Mouse (Mus musculus): Measurements from ENCODE around the gene Fam111a. TPM values are rescaled to one million over a fixed set of nuclear protein-coding genes. Genes with fewer than 3 reads are reported as not detected.
"Not testable (repeated sequence)": the region's sequence is repeated elsewhere in the genome, so short reads cannot be mapped to it uniquely, and the experiment has no call there.

The Fam111a gene
- 9.5 TPM in 2 replicates for polyA plus RNA-seq (2015; fragmentation: Nextera tagmentation; extraction: Ambion mirVana)

DNA sequence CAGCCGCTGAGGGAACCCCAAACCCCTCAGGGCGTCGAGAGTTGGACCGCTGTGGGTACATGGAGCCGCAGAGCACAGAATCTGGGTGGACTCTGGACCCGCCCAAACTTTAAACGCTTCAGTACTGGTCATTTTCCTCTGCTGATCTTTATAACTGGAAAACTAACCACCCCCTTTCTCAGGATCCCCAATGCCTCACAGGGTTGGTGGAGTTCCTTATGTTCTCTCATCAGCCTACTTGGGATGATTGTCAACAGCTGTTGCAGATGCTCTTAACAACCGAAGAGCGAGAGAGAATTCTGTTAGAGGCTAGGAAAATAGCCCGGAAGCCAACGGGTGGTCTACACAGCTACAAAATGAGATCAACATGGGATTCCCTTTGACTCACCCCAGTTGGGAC is at the start of gene Fam111a:
Fam111a (plus strand) TSS at position 301 of the 400 bp plus-strand sequence.
- 96% methylated on average over 11 of the region's 11 CpGs for WGBS
- H3K4me3 ChIP-seq (replicated peaks); H3K9me3 ChIP-seq; H3K36me3 ChIP-seq; H3K4me1 ChIP-seq (replicated peaks); H3K27me3 ChIP-seq; H3K4me2 ChIP-seq (replicated peaks); H3K9ac ChIP-seq (replicated peaks); H3K27ac ChIP-seq; ATAC-seq: not testable (repeated sequence)

GRCm38 (mm10) chr19:12496241-12496640 is 49.3 kb upstream of the Fam111a start:
- H3K4me3 ChIP-seq (replicated peaks): no peak overlapping the region
- H3K27ac ChIP-seq: no peak overlapping the region
- H3K4me2 ChIP-seq (replicated peaks): no peak overlapping the region
- no peak for ATAC-seq
- 67% methylated on average over 2 of the region's 2 CpGs for WGBS
- H3K36me3 ChIP-seq: peaks cover 28% of the 10 kb centered on the region
- H3K27me3 ChIP-seq: no peaks in the 10 kb centered on the region
- H3K9ac ChIP-seq (replicated peaks): no peak overlapping the region
- peaks cover 86% of the 10 kb centered on the region for H3K4me1 ChIP-seq (replicated peaks)
- H3K9me3 ChIP-seq: no peaks in the 10 kb centered on the region

DNA sequence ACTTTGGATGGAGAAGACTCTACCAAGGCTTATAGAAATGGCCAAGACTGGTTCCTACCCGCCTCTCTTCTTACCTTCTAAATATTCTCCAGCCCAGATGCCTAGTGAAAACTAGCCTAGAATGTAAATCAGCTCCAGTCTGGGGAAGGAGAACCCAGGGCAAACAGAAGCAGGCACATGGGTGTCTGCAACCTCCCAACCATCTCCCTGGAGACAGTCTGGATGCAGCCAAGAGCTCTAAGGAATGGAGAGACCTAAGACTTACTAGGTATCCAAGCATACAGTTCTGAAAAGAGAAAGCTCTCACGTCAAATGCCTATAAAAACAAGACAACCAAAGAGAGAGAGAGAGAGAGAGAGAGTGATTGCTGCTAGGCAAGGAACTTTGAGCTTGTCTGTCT is 47.6 kb upstream of the Fam111a start:
- H3K4me3 ChIP-seq (replicated peaks): 0 out of 2 replicates have a peak overlapping the region, but pooled peaks have one; percentile 92
- peak overlapping the region; percentile 79 for H3K4me2 ChIP-seq (replicated peaks)
- WGBS: 43% methylated on average over 2 of the region's 2 CpGs
- no peaks in the 10 kb centered on the region for H3K9me3 ChIP-seq
- H3K27me3 ChIP-seq: no peaks in the 10 kb centered on the region
- H3K4me1 ChIP-seq (replicated peaks): peaks cover 75% of the 10 kb centered on the region
- no peak for ATAC-seq
- no peak overlapping the region for H3K9ac ChIP-seq (replicated peaks)
- H3K36me3 ChIP-seq: 0 out of 2 replicates have a peak, but pooled peaks cover 16% of the 10 kb centered on the region
- no peak overlapping the region for H3K27ac ChIP-seq

DNA sequence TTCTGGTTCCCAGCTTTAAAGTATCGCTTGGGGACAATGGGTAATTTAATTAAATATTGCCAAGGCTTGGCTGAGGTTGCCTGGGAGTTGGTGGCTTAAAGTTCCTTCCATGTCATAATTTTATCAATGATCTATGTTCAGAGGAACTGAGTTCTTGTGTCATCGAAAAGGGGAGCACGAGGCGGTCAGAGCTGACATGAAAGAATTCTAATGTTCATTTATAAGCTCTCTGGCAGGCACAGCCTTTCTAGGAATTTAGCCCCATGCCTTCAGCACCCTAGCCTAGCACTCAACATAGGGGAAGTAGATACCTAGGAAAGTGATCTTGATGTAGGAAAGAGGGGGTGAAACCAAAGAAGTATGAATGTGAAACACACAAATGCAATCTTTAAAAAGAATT is 47.2 kb upstream of the Fam111a start:
- 0 out of 2 replicates have a peak, but pooled peaks cover 16% of the 10 kb centered on the region for H3K36me3 ChIP-seq
- peak overlapping the region; percentile 92 for H3K4me3 ChIP-seq (replicated peaks)
- no peaks in the 10 kb centered on the region for H3K9me3 ChIP-seq
- ATAC-seq: no peak
- 56% methylated on average over 4 of the region's 4 CpGs for WGBS
- H3K9ac ChIP-seq (replicated peaks): no peak overlapping the region; the same call in 1 of the 2 replicates
- H3K27me3 ChIP-seq: no peaks in the 10 kb centered on the region
- peaks cover 71% of the 10 kb centered on the region for H3K4me1 ChIP-seq (replicated peaks)
- H3K27ac ChIP-seq: peak overlapping the region; percentile 96
- H3K4me2 ChIP-seq (replicated peaks): peak overlapping the region; percentile 79

GRCm38 (mm10) chr19:12498941-12499340 is 46.6 kb upstream of the Fam111a start:
- Histone ChIP-seq H3K9me3 (no peaks in the 10 kb centered on the region), H3K27ac (peak overlapping the region; percentile 96), H3K9ac (replicated peaks) (no peak overlapping the region; the same call in 1 of the 2 replicates), H3K4me3 (replicated peaks) (peak overlapping the region; percentile 92), H3K4me2 (replicated peaks) (peak overlapping the region; percentile 79), H3K4me1 (replicated peaks) (peaks cover 65% of the 10 kb centered on the region), H3K36me3 (0 out of 2 replicates have a peak, but pooled peaks cover 16% of the 10 kb centered on the region), H3K27me3 (no peaks in the 10 kb centered on the region)
- WGBS: 10% methylated on average over 1 of the region's 1 CpGs
- no peak for ATAC-seq

- H3K4me2 ChIP-seq (replicated peaks): peak overlapping the region; percentile 79
- peak overlapping the region; percentile 92 for H3K4me3 ChIP-seq (replicated peaks)
- WGBS: 1% methylated on average over 2 of the region's 2 CpGs
- H3K27ac ChIP-seq: peak overlapping the region; percentile 96
- H3K27me3 ChIP-seq: no peaks in the 10 kb centered on the region
- no peaks in the 10 kb centered on the region for H3K9me3 ChIP-seq
- no peak for ATAC-seq
- H3K4me1 ChIP-seq (replicated peaks): peaks cover 60% of the 10 kb centered on the region
- H3K36me3 ChIP-seq: 0 out of 2 replicates have a peak, but pooled peaks cover 16% of the 10 kb centered on the region
- peak overlapping the region; percentile 98 for H3K9ac ChIP-seq (replicated peaks)
These were observed 46.1 kb upstream of the Fam111a start for GRCm38 (mm10) chr19:12499485-12499884.

DNA sequence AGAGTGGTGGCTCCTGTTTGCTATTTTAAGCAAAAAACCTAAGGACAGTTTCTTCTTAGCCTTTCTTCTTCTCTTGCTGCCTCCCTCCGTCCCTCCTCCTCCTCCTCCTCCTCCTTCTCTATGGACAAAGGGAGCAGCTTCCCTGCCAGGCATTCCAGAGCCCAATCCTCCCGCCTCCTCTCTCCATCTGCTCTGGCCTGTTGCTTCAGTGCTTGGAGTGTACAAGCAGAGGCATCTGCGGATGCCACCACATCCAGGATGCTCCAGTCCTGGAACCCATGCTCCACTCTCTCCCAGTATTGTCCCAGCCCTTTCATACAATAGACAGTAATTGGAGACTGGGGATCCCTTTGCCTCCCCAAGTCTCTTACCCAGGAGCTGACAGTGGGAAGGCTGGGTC is 45.4 kb upstream of the Fam111a start:
- H3K9ac ChIP-seq (replicated peaks): peak overlapping the region; percentile 98
- 0 out of 2 replicates have a peak, but pooled peaks cover 16% of the 10 kb centered on the region for H3K36me3 ChIP-seq
- no peaks in the 10 kb centered on the region for H3K9me3 ChIP-seq
- H3K27me3 ChIP-seq: no peaks in the 10 kb centered on the region
- WGBS: 0% methylated on average over 3 of the region's 3 CpGs
- H3K27ac ChIP-seq: peak overlapping the region; percentile 96
- peaks cover 53% of the 10 kb centered on the region for H3K4me1 ChIP-seq (replicated peaks)
- peak overlapping the region; percentile 79 for H3K4me2 ChIP-seq (replicated peaks)
- ATAC-seq: peak; percentile 35
- peak overlapping the region; percentile 92 for H3K4me3 ChIP-seq (replicated peaks)

DNA sequence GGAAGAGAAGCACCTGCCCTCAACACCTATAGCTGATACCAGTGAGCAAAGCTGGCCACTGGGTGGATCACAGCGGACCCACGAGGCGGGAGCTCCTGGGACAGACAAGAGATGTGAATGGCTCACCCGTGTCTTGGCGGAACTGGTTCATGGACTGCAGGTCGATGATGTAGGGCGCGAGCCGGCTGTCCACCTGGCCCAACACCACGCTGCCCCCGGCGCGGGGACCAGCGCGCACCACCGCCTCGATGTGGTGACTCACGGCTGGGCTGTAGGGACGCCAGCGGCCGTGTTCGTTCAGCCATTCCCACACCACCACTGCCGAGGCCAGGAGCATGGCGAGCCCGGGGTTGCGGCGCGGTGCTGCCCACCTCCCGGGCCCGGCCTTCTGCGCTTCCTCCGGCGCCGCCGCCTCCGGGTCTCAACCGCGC is 44.6 kb upstream of the Fam111a start:
- H3K4me1 ChIP-seq (replicated peaks): peaks cover 45% of the 10 kb centered on the region
- H3K36me3 ChIP-seq: 0 out of 2 replicates have a peak, but pooled peaks cover 16% of the 10 kb centered on the region
- ATAC-seq: peak; percentile 65
- under 1% methylated on average over 36 of the region's 38 CpGs for WGBS
- peak overlapping the region; percentile 92 for H3K4me3 ChIP-seq (replicated peaks)
- peak overlapping the region; percentile 79 for H3K4me2 ChIP-seq (replicated peaks)
- no peaks in the 10 kb centered on the region for H3K9me3 ChIP-seq
- peak overlapping the region; percentile 98 for H3K9ac ChIP-seq (replicated peaks)
- H3K27ac ChIP-seq: peak overlapping the region; percentile 96
- no peaks in the 10 kb centered on the region for H3K27me3 ChIP-seq

DNA sequence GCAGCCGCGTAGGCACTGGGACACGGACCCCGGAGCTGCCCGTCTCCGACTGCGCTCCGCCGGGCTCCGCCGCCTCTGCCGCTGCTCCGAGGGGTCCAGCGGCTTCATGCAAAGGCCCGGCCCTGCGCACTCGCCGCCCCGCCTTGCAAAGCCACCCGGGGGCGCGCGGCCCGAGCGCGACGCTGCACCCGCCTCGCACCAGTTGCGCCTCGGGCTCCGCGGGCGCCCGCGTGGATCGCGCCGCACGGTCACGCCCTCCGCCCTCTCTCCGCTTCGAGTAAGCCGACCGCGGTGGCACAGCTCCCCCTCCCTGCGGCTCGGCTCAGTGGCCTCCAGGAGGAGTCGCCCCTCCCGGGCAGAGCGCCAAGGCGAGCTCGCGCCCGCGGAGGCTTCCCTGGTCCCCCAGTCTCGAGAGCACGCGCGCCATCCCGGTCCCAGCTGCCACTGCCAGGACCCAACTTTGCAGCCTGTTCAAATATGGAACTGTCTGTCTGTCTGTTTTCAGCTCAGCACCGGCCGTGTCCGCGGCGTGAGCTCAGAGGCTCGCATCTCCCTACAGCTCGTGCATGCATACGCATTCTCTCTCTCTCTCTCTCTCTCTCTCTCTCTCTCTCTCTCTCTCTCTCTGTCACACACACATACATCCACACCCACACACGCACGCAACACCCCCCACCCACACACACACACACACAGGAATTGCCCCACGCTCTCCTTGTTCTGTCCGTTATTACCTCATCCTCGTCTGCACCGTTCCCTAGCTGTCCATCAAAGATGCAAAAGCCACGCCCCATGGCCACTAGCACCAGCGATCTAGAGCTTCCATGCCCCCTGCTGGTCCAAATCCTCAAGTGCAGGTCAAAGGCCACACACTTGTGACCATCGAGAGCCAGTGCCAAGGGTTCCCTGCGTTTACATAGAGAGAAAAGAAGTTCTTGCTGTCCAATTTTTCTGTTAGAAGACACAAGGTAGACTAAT is 43.9 kb upstream of the Fam111a start, which contains the start of gene Dtx4:
Dtx4 (minus strand) TSS at position 85 of the 978 bp plus-strand sequence.
- under 1% methylated on average over 80 of the region's 80 CpGs for WGBS
- Histone ChIP-seq H3K4me1 (replicated peaks) (peaks cover 40% of the 10 kb centered on the region), H3K4me3 (replicated peaks) (peak within 1 kb of the TSS; percentile 92), H3K9ac (replicated peaks) (peak within 1 kb of the TSS; percentile 98), H3K4me2 (replicated peaks) (peak within 1 kb of the TSS; percentile 79), H3K36me3 (0 out of 2 replicates have a peak, but pooled peaks cover 9% of the 10 kb centered on the region), H3K27ac (peak within 1 kb of the TSS; percentile 96), H3K9me3 (no peaks in the 10 kb centered on the region), H3K27me3 (no peaks in the 10 kb centered on the region)
- peak; percentile 93 for ATAC-seq

DNA sequence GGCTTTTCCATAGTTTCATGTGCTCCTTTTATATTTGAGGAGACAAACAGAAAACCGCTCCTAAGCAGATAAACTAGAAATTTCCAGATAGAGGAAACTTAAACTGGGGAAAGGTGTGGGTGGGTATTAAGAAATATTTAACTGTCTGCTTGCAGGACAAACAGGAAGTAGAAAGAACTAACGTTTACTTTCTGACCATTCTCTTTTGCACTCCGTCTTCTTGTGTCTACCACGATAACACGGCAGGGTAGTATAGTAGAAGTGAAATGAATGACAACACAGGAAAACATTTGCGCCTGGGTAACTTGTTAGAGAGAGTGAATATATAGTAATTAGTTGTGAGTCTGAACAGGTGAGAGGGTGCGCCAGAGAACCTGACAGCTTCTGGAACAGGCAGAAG is 42.8 kb upstream of the Fam111a start:
- Histone ChIP-seq H3K9me3 (no peaks in the 10 kb centered on the region), H3K9ac (replicated peaks) (no peak overlapping the region), H3K36me3 (no peaks in the 10 kb centered on the region), H3K27me3 (no peaks in the 10 kb centered on the region), H3K4me3 (replicated peaks) (no peak overlapping the region), H3K27ac (no peak overlapping the region), H3K4me1 (replicated peaks) (peaks cover 31% of the 10 kb centered on the region), H3K4me2 (replicated peaks) (no peak overlapping the region)
- no peak for ATAC-seq
- 91% methylated on average over 7 of the region's 7 CpGs for WGBS

- no peaks in the 10 kb centered on the region for H3K27me3 ChIP-seq
- no peaks in the 10 kb centered on the region for H3K4me1 ChIP-seq (replicated peaks)
- H3K27ac ChIP-seq: no peak overlapping the region
- no peak overlapping the region for H3K4me3 ChIP-seq (replicated peaks)
- no peaks in the 10 kb centered on the region for H3K36me3 ChIP-seq
- no peak for ATAC-seq
- H3K9me3 ChIP-seq: no peaks in the 10 kb centered on the region
- H3K9ac ChIP-seq (replicated peaks): no peak overlapping the region
- H3K4me2 ChIP-seq (replicated peaks): no peak overlapping the region
These were observed 30.9 kb upstream of the Fam111a start for GRCm38 (mm10) chr19:12514621-12515020.
